Mouse (Mus musculus): Measurements from ENCODE around the gene Zfp764.
"Not testable (repeated sequence)": the region's sequence is repeated elsewhere in the genome, so short reads cannot be mapped to it uniquely, and the experiment has no call there.

The Zfp764 gene

DNA sequence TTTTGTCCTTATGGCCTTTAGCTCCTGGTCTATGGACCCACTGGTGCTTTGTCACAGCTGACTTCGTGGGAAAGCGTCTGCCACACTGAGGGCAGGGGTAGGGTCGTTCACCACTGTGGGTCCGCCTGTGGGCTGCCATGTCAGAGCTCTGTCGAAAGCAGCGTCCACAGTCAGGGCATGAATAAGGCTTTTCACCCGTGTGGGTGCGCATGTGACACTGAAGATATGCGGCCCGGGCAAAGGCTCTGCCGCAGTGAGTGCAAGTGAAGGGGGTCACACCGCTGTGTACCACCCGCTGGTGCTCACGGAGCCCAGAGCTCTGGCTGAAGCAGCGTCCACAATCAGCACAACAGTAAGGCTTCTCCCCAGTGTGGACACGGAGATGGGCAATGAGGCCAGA lies 15.1 kb downstream of the Zfp764 start:
- DNase-seq (ENCODE audit: low spot score in 2 of 2): no peak

DNA sequence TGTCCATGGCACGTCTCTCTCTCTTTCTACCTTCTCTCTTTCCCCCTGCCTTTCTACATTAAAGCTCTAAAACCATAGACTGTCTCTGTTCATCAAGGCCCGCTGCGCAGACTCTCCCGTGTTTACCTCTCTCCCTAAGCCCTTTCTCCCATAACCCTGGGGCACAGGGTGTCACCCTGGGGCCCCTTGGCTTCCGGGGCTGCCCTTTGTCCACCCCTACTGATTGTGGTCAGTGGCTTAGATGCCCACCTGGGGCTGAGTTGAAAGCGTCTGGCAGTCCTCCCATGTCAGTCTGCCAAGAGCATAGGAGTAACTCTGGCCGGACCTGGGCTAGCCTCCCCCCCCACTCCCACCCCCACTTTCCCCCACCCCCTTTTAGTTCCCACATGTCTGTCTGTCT lies 16.3 kb downstream of the Zfp764 start:
- DNase-seq (ENCODE audit: low spot score in 2 of 2): no peak

DNA sequence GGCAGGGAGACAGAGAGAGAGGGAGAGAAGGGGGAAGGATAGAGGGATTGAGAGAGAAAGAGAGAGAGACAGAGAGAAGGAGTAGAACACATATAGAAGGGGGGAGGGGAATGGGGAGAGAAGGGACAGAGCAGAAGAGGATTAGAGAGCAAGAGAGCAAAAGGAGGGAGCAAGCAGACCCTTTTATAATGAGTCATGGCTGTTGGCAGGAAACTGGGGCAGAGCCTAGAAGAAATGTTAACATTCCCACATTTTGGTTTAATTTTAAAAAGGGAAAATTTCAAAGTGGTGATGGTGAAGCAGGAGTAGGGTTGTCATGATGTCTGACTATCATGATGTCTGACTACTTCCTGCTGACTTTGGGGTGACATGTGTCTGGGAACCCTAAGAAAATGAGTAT lies 18.4 kb downstream of the Zfp764 start:
- not testable (repeated sequence) for DNase-seq (ENCODE audit: low spot score in 2 of 2)

DNA sequence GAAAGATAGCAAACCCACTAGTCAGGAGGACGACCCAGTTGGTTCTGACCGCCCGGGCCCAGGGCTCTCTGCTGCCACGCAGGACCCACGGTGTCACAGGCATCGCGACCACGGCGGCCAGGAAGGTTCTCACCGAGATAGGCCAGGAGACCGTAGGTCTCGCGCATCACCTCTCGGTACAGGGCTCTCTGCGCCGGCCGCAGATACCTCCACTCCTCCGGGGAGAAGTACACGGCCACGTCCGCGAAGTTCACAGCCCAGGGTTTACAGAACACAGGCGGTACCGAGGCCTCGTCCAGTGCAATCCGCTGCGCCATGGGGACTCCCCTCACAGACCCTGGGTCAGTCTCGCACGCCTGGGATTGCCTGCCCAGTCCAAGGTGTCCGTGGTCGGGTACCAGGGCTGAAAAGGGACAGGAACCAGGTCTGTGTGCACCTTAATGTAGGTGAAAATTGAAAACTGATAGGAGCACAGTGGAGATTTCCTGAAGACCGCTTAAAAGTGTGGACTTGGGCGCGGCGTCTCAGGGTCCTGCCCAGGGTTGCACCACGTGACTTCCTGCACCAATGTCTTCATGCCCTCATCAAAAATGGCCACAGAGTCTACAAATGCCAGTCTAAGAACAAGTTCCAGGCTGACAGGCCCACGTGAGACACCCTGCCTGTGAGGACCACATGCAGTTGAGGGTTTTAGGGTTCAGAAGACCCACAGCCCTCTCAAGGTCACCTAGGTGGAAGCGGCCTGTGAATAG lies 19.8 kb downstream of the Zfp764 start, which contains the start of gene 9130019O22Rik:
Gene 9130019O22Rik, minus strand, starts transcription at position 526 of the 752 bp plus-strand sequence.
- peak; percentile 77 to 92 for DNase-seq (ENCODE audit: low spot score in 2 of 2)

DNA sequence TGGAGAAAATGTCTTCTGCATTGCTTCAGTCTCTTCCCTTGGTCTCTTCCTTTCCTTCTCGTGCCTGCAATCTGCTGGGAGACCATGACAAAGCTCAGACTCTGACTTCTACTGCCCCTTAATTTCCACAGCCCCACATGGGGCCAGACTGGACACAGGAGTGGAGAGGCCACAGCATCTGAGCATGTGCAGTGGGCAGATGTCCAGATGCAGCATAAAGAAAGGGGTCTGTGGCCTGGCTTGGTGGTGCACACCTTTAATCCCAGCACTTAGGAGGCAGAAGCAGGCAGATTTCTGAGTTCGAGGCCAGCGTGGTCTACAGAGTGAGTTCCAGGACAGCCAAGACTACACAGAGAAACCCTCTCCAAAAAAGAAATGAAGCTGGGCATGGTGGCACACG lies 21.1 kb downstream of the Zfp764 start:
- DNase-seq (ENCODE audit: low spot score in 2 of 2): not testable (repeated sequence)

DNA sequence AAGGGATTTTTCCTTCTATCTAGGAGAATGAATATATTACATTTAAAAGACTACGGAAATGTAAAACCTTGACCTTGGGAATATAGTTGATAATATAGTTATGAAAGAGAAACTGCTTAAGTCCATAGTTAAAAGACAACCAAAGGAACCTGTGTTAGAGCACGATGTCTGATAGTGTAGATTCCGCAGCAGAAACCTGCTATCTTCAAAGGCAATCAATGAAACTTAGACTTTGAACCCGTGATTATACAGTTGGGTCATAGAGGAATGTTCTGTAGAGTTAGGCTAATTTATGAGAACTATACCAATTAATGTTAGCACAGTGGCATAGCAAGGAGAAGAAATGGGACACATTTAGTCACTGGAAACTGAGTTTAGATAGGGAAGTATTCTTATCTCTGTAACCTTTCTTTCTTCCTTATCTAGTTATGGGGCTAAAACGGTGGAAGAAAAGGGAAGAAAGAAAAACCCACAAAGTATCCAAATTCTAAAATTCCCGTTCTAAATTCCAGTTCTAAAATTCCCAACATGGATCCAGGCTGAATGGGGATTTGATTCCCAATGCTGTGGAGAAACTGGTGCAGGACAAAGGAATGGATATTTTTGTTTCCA lies 28.2 kb downstream of the Zfp764 start:
- no peak for DNase-seq (ENCODE audit: low spot score in 2 of 2)

DNA sequence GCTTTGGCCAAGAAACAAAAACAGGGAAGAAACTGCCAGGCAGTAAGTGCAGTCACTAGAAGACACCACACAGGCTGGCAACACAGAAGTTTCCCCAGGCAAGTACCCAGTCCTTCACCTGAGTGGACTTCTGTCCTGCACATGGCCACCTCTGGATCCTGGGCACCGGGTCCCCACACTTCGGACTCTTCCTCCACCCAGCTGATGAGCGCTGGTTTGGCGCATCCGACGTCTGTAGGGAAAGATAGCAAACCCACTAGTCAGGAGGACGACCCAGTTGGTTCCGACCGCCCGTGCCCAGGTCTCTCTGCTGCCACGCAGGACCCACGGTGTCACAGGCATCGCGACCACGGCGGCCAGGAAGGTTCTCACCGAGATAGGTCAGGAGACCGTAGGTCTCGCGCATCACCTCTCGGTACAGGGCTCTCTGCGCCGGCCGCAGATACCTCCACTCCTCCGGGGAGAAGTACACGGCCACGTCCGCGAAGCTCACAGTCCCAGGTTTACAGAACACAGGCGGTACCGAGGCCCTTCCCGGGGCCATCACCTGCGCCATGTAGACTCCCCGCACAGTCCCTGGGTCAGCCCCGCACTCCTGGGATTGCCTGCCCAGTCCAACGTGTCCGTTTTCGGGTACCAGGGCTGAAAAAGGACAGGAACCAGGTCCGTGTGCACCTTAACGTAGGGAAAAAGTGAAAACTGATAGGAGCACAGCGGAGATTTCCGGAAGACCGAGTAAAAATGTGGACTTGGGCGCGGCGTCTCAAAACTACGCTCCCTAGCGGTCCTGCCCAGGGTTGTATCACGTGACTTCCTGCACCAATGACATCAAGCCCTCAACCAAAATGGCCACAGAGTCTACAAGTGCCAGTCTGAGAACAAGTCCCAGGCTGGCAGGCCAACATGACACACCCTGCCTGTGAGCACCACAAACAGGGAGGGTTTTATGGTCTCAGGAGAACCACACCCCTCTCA lies 31.1 kb downstream of the Zfp764 start, which contains the start of gene Zfp747:
Gene Zfp747, minus strand, starts transcription at position 780 of the 975 bp plus-strand sequence.
- DNase-seq (ENCODE audit: low spot score in 2 of 2): peak; percentile 87 to 92

DNA sequence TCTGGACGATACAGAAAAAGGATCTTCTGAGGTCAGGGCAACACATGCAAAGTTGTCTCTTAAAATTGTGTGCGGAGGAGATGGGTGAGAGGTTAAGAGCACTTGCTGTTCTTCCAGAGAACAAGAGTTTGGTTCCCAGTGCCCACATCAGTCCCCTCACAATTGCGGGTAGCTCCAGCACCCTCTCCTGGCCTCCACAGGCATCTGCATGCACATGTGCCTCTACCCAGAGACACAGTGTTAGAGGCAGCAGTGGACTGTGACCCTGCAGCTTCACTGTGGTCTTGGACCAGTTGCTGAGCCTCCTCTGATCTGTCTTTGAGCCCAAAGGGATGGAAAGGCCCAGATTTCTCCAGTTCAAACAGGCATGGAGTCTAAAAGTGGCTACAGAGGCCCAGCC lies 34.8 kb downstream of the Zfp764 start:
- not testable (repeated sequence) for DNase-seq (ENCODE audit: low spot score in 2 of 2)

DNA sequence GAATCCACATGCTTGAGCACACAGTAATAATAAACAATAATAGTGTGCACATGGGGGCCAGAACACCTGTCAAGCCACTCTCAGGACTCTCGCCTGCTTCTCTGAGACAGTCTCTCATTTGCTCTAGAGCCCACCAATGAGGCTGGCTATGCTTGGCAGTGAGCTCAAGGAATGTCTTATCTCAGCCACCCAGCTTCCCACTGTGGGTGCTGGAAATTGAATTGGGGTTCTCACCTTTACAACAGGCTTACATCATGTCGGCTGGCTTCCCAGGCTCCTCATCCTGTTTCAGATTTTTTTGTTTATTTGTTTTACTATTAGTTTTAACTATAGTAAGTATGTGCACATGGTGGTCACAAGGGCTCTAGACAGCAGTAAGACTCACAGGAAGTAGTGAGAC lies 35.4 kb downstream of the Zfp764 start:
- no peak for DNase-seq (ENCODE audit: low spot score in 2 of 2)

DNA sequence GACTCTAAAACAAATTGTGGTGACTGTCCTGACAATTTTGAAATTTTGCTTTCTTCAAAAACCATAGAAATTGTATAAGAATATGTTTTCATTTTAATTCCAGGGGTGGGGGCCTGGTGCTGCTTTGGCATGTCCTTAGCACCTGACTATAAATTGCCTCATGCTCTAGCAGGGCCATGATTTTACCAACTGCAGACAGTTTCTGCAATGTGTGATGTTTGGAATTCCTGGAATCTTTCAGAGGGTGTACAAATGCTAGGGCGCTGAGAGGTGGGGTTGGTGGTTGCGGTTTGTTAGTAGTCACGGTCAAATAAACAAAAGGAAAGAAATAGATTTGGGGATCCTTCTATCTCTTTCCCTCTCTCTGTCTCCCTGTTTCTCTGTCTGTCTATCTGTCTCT lies 40.4 kb downstream of the Zfp764 start:
- no peak for DNase-seq (ENCODE audit: low spot score in 2 of 2)

DNA sequence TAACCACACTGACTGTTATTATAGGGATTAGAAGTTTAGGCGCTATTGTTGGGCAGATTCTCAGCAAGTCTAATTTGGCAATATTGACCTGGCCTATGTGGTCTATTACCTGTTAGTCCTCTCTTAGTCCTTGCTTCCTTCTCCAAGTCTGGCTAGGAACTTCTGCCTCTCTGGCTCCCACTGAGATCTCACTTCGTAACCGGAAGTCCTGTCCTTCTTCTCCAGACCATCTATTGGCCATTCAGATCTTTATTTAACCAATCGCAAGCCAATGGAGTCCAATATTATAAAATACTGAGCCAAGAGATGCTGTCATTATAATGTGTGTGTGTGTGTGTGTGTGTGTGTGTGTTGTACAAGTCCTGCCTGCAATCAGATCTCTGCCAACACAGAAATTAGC lies 42.5 kb downstream of the Zfp764 start:
- no peak for DNase-seq (ENCODE audit: low spot score in 2 of 2)

DNA sequence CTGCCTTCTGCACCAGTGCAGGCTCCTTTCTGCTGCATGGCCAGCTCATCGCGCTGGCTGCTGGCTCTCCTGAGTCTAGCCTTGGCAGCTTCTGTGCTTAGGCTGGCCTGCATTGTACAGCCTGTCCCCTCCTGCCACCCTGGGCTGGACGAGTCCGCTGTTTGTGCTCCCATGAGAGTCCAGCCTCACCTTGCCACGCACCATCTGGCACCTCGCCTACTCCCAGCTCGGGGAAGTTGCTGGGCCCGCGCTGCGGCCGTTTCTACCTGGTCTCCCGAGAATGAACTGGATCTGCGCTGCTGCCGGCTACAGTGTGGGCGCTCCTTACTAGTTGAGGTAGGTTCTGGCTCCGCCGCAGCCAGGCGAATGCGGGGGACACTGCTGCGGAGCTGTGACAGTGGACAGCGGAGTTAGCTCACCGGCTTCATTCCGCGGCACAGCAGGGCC lies 43.1 kb downstream of the Zfp764 start:
- DNase-seq (ENCODE audit: low spot score in 2 of 2): no peak

DNA sequence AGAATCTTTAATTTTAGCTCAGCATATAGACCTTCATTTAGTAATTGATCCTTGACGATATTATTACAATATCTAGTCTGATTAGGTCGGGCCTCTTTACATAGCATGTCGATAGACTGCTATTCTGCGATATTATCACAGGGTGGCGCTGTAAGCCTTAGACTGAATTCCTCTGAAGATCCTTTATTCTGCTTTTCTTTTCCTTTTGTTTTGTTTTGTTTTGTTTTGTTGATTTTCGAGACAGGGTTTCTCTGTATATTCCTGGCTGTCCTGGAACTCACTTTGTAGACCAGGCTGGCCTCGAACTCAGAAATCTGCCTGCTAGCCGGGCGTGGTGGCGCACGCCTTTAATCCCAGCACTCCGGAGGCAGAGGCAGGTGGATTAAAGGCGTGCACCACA lies 44.2 kb downstream of the Zfp764 start:
- peak in 1 of 2 experiments; percentile 43 for DNase-seq (ENCODE audit: low spot score in 2 of 2)

DNA sequence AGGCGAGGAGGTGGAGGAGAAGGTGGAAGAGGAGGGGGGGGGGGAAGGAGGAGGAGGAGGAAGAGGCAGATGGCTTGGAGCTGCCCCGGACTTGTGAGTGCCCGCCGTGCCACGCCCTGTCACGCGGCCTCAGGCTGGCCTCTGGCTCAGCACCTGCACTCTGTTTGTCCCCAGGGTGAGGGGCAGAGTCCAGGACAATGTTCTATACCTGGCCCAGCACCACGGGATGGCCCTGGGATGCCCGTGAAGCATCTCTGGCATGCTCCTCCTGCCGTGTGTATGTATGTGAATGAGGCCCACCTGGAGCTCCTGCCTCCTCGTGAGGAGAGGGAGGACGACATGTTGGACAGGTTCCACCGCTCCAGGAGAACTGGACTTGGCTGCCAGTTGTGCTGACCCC lies 45.2 kb downstream of the Zfp764 start:
- DNase-seq (ENCODE audit: low spot score in 2 of 2): no peak

DNA sequence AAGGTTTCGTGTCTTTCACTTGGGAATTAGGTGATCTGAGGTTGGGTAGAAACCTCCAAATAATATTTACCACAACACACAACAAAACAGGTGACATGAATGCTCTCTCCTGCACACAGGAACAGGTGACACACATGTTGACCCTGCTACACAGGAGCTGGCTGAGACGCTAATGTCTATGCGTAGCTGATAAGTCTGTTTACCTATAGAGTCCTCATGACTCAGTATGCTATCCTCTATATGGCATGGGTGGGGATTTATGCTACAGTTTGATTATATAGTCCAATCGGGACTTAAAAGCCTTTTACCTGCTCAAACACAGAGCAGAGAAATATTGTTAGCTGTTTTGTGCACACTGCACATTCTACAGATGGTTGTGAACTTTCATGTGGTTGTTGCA lies 46.4 kb downstream of the Zfp764 start:
- no peak for DNase-seq (ENCODE audit: low spot score in 2 of 2)

DNA sequence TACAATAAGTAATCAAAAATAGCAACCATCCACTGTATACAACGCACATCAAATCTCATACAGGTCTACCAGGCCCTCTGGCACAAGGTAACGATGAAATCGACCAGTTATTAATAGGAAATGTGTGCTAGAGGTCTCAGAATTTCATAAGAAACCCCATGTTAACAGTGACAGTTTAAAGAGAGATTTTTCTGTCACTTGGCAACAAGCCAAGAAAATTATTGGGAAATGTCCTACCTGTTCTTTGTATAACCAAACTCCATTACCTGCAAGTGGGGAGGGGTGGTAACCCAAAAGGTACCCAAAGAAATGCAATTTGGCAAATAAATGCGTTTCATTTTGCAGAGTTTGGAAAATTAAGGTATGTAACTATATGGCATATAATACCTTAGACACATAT lies 48.1 kb downstream of the Zfp764 start:
- DNase-seq (ENCODE audit: low spot score in 2 of 2): no peak

DNA sequence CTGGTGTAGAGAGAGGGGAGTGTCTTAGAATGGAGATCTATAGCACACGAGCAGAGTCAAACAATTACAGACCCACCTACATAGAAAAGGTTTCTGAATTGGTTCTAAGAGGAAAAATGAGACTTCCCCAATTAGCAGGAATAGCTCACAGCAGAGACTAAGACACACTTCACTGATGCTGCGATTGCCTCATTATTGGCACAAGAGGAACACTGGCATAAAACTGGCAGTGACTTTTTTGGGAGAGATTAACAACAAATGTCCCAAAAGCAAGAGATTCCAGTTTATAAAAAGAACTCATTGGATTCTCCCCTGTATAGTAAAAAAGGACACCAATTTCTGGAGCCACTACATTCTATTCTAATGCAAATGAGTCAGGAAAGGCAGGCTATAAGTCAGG lies 48.8 kb downstream of the Zfp764 start:
- no peak for DNase-seq (ENCODE audit: low spot score in 2 of 2)

DNA sequence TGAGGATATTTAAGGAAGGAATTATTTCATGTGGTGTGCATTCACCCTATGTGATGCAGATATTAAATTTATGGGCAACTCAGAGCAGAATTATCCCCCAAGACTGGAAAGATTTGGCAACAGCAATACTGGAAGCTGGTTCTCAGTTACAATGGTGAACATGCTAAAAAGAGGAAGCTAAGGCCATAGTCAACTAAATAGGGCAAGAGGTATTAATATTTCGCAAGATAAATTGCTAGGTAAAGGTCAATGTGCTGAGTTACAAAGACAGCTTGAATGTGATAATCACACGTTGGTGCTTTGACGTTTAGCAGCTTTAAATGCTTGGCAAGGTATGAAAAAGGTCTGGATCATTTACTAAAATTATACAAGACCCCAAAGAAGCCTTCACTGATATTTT lies 50.8 kb downstream of the Zfp764 start:
- no peak for DNase-seq (ENCODE audit: low spot score in 2 of 2)
